Mouse (Mus musculus): ENCODE data around the gene Trim8. TPM values are rescaled to one million over a fixed set of nuclear protein-coding genes. Genes with fewer than 3 reads are reported as not detected.

The Trim8 gene
- polyA plus RNA-seq, 1 experiment from 2014 or later: 15.2 TPM

DNA sequence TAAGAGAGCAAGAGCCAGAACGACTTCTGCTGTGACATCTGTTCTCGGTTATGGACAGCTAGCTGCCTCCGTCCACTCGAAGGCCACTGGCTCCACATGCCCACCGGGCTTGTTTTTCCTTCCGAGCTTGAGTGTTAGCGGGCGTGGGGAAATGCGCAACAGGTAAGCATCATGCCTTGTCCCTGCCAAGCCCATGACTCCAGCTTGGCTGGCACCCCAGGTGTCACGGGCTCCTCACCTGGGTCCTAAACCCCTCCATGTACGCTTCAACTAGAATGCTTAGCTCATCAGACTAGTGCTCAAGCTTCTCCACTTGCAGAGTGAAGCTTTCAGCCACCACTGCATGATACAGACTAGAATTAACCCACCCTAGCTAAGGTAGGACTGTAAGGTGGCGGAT is 57.1 kb downstream of the Trim8 start:
- Histone ChIP-seq H3K4me3 (no peak overlapping the region), H3K9me3 (replicated peaks) (no peaks in the 10 kb centered on the region), H3K27me3 (ENCODE audit: low read depth, poor library complexity, severe bottlenecking) (no peaks in the 10 kb centered on the region), H3K27ac (no peak overlapping the region), H3K36me3 (peaks cover 55% of the 10 kb centered on the region), H3K4me1 (peaks cover 11% of the 10 kb centered on the region)
- WGBS: 52% methylated on average over 12 of the region's 12 CpGs
- no peak for DNase-seq (ENCODE audit: low spot score)

DNA sequence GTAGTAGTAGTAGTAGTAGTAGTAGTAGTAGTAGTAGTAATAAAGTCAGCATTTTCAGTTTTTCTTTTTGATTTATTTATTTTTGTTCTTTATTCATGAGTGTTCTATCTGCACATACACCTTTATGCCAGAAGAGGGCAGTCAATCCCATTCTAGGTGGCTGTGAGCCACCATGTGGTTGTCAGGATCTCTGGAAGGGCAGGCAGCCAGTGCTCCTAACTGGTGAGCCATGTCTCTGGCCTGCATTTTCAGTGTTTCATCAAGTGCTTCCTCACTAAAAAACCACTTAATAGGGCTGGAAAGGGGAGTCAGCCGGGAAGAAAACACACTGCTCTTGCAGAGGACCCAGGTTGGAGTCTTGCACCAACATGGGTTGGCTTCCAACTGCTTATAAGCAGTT is 60.6 kb downstream of the Trim8 start:
- Histone ChIP-seq H3K9me3 (replicated peaks) (no peaks in the 10 kb centered on the region), H3K27me3 (ENCODE audit: low read depth, poor library complexity, severe bottlenecking) (no peaks in the 10 kb centered on the region), H3K27ac (no peak overlapping the region), H3K36me3 (peaks cover 33% of the 10 kb centered on the region), H3K4me1 (peaks cover 11% of the 10 kb centered on the region), H3K4me3 (no peak overlapping the region)
- DNase-seq (ENCODE audit: low spot score): no peak
- WGBS: 28% methylated on average over 1 of the region's 1 CpGs

DNA sequence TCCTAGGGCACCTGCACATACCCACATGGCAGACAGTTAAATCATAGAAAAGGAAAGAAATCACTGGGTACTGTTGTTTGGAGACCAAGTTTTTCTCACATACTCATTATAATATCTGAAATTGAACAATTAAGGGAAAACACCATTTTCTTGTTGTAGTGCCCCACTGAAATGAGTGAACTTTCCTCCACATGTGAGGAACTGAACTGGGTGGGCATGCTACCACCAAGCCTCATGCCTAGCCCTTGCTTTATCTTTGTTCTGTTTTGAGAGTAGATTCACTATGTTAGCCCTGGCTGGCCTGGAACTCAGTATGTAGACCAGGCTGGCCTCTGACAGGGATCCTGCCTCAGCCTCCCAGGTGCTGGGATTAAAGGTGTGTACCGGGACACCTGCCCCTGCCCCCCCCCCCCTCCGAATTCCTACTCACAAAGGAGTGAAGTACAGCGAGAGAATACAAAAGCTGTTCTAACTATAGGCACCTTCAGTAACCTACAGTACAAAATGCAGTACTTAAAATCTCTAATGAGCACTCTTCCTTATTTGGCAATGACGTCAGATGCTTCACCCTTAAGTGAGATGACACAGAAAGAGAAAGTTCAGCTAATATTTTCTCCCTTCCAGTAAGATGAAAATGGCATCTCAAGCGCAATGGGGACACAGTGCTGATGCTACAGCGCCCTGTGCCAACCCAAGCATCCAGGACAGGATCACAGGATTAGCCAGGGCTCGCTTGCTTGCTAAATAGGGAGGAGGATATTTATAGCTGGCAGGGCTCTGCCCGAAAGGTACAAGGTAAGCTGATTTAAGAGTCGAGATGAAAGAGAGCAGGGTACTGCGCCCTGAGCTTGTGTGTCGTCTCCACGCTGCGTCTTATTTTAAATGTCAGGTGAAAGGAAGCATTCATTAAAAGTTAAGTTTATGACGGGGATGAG is 61.3 kb downstream of the Trim8 start:
- Histone ChIP-seq H3K4me1 (peaks cover 11% of the 10 kb centered on the region), H3K27me3 (ENCODE audit: low read depth, poor library complexity, severe bottlenecking) (no peaks in the 10 kb centered on the region), H3K4me3 (no peak overlapping the region), H3K9me3 (replicated peaks) (no peaks in the 10 kb centered on the region), H3K36me3 (peaks cover 33% of the 10 kb centered on the region), H3K27ac (no peak overlapping the region)
- 90% methylated on average over 14 of the region's 14 CpGs for WGBS
- no peak for DNase-seq (ENCODE audit: low spot score)

DNA sequence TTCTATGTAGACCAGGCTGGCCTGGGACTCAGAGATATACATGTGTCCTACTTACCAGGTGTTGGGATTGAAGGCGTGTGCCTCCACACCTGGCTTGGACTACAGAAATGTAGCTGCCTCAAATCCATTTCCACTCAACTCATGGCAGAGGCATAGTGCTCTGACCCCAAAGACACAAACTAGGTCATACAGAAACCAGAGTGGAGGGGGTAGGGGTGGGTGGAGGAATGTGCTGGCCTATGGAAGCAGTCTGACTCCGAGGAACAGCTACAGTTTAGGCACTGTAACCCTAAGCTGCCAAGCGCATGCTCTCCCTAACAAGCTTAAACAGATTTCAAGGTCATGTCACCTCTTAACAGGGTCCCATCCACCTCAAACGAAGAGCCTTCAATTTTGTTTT is 62.1 kb downstream of the Trim8 start:
- H3K4me1 ChIP-seq: peaks cover 8% of the 10 kb centered on the region
- H3K27ac ChIP-seq: no peak overlapping the region
- no peak overlapping the region for H3K4me3 ChIP-seq
- peaks cover 31% of the 10 kb centered on the region for H3K36me3 ChIP-seq
- DNase-seq (ENCODE audit: low spot score): no peak
- WGBS: 88% methylated on average over 4 of the region's 4 CpGs
- no peaks in the 10 kb centered on the region for H3K27me3 ChIP-seq (ENCODE audit: low read depth, poor library complexity, severe bottlenecking)
- H3K9me3 ChIP-seq (replicated peaks): no peaks in the 10 kb centered on the region

GRCm38 (mm10) chr19:46564043-46564462 is 62.6 kb downstream of the Trim8 start:
- peaks cover 31% of the 10 kb centered on the region for H3K36me3 ChIP-seq
- DNase-seq (ENCODE audit: low spot score): no peak
- 87% methylated on average over 14 of the region's 14 CpGs for WGBS
- no peaks in the 10 kb centered on the region for H3K9me3 ChIP-seq (replicated peaks)
- peaks cover 3% of the 10 kb centered on the region for H3K4me1 ChIP-seq
- H3K27ac ChIP-seq: no peak overlapping the region
- no peaks in the 10 kb centered on the region for H3K27me3 ChIP-seq (ENCODE audit: low read depth, poor library complexity, severe bottlenecking)
- H3K4me3 ChIP-seq: no peak overlapping the region

Other genes with a start within 250 kb of the Trim8 start
- gene Nfkb2, start 197.4 kb upstream of the Trim8 start, polyA plus RNA-seq (2016; fragmentation: Nextera tagmentation; extraction: Ambion mirVana): 4.5 and 5.8 TPM in 2 replicates
- 1.4 and 1.8 TPM in 2 replicates for gene Psd, start 174.5 kb upstream of the Trim8 start, polyA plus RNA-seq (2016; fragmentation: Nextera tagmentation; extraction: Ambion mirVana)
- 12.2 and 13.0 TPM in 2 replicates for gene Fbxl15, start 173.5 kb upstream of the Trim8 start, polyA plus RNA-seq (2016; fragmentation: Nextera tagmentation; extraction: Ambion mirVana)
- gene Cuedc2, start 163.0 kb upstream of the Trim8 start, polyA plus RNA-seq (2016; fragmentation: Nextera tagmentation; extraction: Ambion mirVana): 150 and 183 TPM in 2 replicates
- gene Mfsd13a, start 160.6 kb upstream of the Trim8 start, polyA plus RNA-seq (2016; fragmentation: Nextera tagmentation; extraction: Ambion mirVana): 7.7 and 8.1 TPM in 2 replicates
- gene 2310034G01Rik, start 151.4 kb upstream of the Trim8 start, polyA plus RNA-seq (2016; fragmentation: Nextera tagmentation; extraction: Ambion mirVana): 1.3 and 1.8 TPM in 2 replicates
- 159 and 168 TPM in 2 replicates for gene Actr1a, start 106.0 kb upstream of the Trim8 start, polyA plus RNA-seq (2016; fragmentation: Nextera tagmentation; extraction: Ambion mirVana)
- gene Sufu, start 104.8 kb upstream of the Trim8 start, polyA plus RNA-seq (2016; fragmentation: Nextera tagmentation; extraction: Ambion mirVana): 53.8 and 58.5 TPM in 2 replicates
- 164 and 173 TPM in 2 replicates for gene Arl3, start 71.5 kb downstream of the Trim8 start, polyA plus RNA-seq (2016; fragmentation: Nextera tagmentation; extraction: Ambion mirVana)
- gene Sfxn2, start 71.7 kb downstream of the Trim8 start, polyA plus RNA-seq (2016; fragmentation: Nextera tagmentation; extraction: Ambion mirVana): 19.0 and 21.7 TPM in 2 replicates
- gene Wbp1l, start 97.4 kb downstream of the Trim8 start, polyA plus RNA-seq (2016; fragmentation: Nextera tagmentation; extraction: Ambion mirVana): 49.8 and 52.3 TPM in 2 replicates
- not detected in 2 replicates for gene Cyp17a1, start 171.5 kb downstream of the Trim8 start, polyA plus RNA-seq (2016; fragmentation: Nextera tagmentation; extraction: Ambion mirVana)
- gene Borcs7, start 188.2 kb downstream of the Trim8 start, polyA plus RNA-seq (2016; fragmentation: Nextera tagmentation; extraction: Ambion mirVana): 11.0 and 12.7 TPM in 2 replicates
- 29.7 and 31.4 TPM in 2 replicates for gene As3mt, start 205.8 kb downstream of the Trim8 start, polyA plus RNA-seq (2016; fragmentation: Nextera tagmentation; extraction: Ambion mirVana)

All from limb, embryonic 10.5 days (tissue).